Mouse (Mus musculus): Measurements from ENCODE around the gene Cadm2.

DNA sequence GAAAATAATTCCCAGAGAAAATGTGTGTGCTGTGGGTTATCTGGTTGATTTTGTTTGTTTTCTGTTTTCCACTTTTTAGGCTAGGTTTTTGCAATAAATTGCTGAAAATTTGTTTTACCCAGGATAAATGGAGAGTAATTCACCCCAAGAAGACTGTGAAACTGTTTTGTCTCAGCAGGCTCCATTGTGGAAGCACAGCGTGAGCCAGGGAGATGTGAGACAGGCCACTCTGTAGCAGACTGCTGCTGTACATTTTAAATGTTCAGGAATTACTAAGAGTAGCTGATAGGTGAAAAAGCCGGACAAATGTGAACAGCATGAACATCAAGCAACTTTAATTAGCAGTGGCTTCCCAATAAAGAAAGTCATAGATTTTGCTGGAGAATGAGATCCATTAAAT lies 541.4 kb downstream of the Cadm2 start:
- no peak for TF ChIP-seq POLR2A (IDR thresholded peaks at IDR 0.05; ENCODE audit: low read depth, low read length)
- no peak for TF ChIP-seq CTCF (IDR thresholded peaks at IDR 0.05; ENCODE audit: extremely low read depth, insufficient read depth, insufficient read length, insufficient replicate concordance)
